Mouse (Mus musculus) lung, embryonic 14.5 days (tissue): ENCODE measurements around the gene Fbxl13. TPM values are rescaled to one million over a fixed set of nuclear protein-coding genes. Genes with fewer than 3 reads are reported as not detected.

Experiments used
- ATAC-seq: fragments of 200-750 bp; cut with Nextera tagmentation; 2 replicates; pipeline ENCODE4 v1.8.0; 2017; ENCODE audit warnings: mild to moderate bottlenecking, moderate TSS enrichment, moderate library complexity; ENCODE audit not compliant: insufficient read depth
- DNase-seq: peaks from one replicate; pipeline ENCODE4 v3.0.0-alpha.2; 2015
- H3K27ac ChIP-seq: fragments of 300-500 bp; sonication (generic); 2 replicates; pipeline ENCODE4 v1.5.1; 2014; ENCODE audit warnings: low read depth, mild to moderate bottlenecking, moderate library complexity
- H3K27me3 ChIP-seq: fragments of 300-500 bp; sonication (generic); 2 replicates; pipeline ENCODE4 v1.6.1; 2014; ENCODE audit warnings: low read length, control low read depth; ENCODE audit not compliant: insufficient read depth
- H3K36me3 ChIP-seq: fragments of 300-500 bp; sonication (generic); 2 replicates; pipeline ENCODE4 v1.6.1; 2014; ENCODE audit warnings: control low read depth; ENCODE audit not compliant: insufficient read depth
- H3K4me1 ChIP-seq: fragments of 300-500 bp; sonication (generic); 2 replicates; pipeline ENCODE4 v1.6.1; 2014; ENCODE audit warnings: antibody characterized with exemption, control low read depth; ENCODE audit not compliant: insufficient read depth
- H3K4me2 ChIP-seq: fragments of 300-500 bp; sonication (generic); 2 replicates; pipeline ENCODE4 v1.6.1; 2014; ENCODE audit warnings: mild to moderate bottlenecking
- H3K4me3 ChIP-seq: fragments of 300-500 bp; sonication (generic); 2 replicates; pipeline ENCODE4 v1.5.1; 2014; ENCODE audit warnings: low read depth, low read length
- H3K9ac ChIP-seq: fragments of 300-500 bp; sonication (generic); 2 replicates; pipeline ENCODE4 v1.6.1; 2014
- H3K9me3 ChIP-seq: fragments of 300-500 bp; sonication (generic); 2 replicates; pipeline ENCODE4 v1.6.1; 2016; ENCODE audit warnings: low read depth, low read length, control low read depth
- CTCF ChIP-seq: IDR thresholded peaks from 2 replicates; pipeline ENCODE4 v1.5.1; 2016; ENCODE audit warnings: antibody characterized with exemption, low read depth
- WGBS: fragments of 180-500 bp; shearing (Covaris S2); extraction: QIAGEN DNeasy Blood & Tissue Kit; methylation state at CpG from one replicate; pipeline ENCODE4 v1.1.7; 2014; 5-methylcytosine and 5-hydroxymethylcytosine counted together
- polyA plus RNA-seq: library from polyadenylated mRNA; unstranded; fragments of >200 nt; fragmentation: Nextera tagmentation; extraction: Ambion mirVana; gene quantifications from 2 replicates; pipeline ENCODE4 v1.2.1, GENCODE M21; 2014

Fbxl13 gene
- polyA plus RNA-seq, 1 experiment from 2014 or later = 0.50 TPM

GRCm38 (mm10) chr5:21554732-21555131 lies 90.7 kb downstream of the Fbxl13 start:
- no peak for DNase-seq
- Histone ChIP-seq H3K4me1 (no peaks in the 10 kb centered on the region), H3K9ac (no peak overlapping the region), H3K9me3 (no peaks in the 10 kb centered on the region), H3K27ac (no peak overlapping the region), H3K4me3 (no peak overlapping the region), H3K27me3 (no peaks in the 10 kb centered on the region), H3K36me3 (no peaks in the 10 kb centered on the region), H3K4me2 (no peak overlapping the region)
- no peak for TF ChIP-seq CTCF
- WGBS = 85% methylated on average over 1 of the region's 1 CpGs
- no peak for ATAC-seq

- peak; percentile 47 for ATAC-seq
- Histone ChIP-seq H3K4me2 (no peak overlapping the region), H3K9ac (no peak overlapping the region), H3K4me1 (no peaks in the 10 kb centered on the region), H3K4me3 (no peak overlapping the region), H3K27ac (no peak overlapping the region), H3K27me3 (no peaks in the 10 kb centered on the region), H3K36me3 (no peaks in the 10 kb centered on the region), H3K9me3 (no peaks in the 10 kb centered on the region)
- 84% methylated on average over 4 of the region's 4 CpGs for WGBS
- no peak for DNase-seq
- no peak for TF ChIP-seq CTCF
Measured at GRCm38 (mm10) chr5:21553685-21554084, 91.7 kb downstream of the Fbxl13 start.

GRCm38 (mm10) chr5:21547005-21547404 lies 98.4 kb downstream of the Fbxl13 start:
- Histone ChIP-seq H3K4me1 (0 out of 2 replicates have a peak, but pooled peaks cover 8% of the 10 kb centered on the region), H3K36me3 (no peaks in the 10 kb centered on the region), H3K4me3 (no peak overlapping the region), H3K9me3 (no peaks in the 10 kb centered on the region), H3K4me2 (no peak overlapping the region), H3K27ac (no peak overlapping the region), H3K9ac (no peak overlapping the region), H3K27me3 (no peaks in the 10 kb centered on the region)
- TF ChIP-seq CTCF = no peak
- whole genome bisulfite sequencing = 76% methylated on average over 8 of the region's 8 CpGs
- ATAC-seq = no peak
- no peak for DNase-seq

GRCm38 (mm10) chr5:21545786-21546185 lies 99.6 kb downstream of the Fbxl13 start:
- Histone ChIP-seq H3K36me3 (no peaks in the 10 kb centered on the region), H3K9ac (no peak overlapping the region), H3K27ac (no peak overlapping the region), H3K4me3 (no peak overlapping the region), H3K4me1 (0 out of 2 replicates have a peak, but pooled peaks cover 8% of the 10 kb centered on the region), H3K4me2 (peak overlapping the region; percentile 57), H3K27me3 (no peaks in the 10 kb centered on the region), H3K9me3 (no peaks in the 10 kb centered on the region)
- 58% methylated on average over 4 of the region's 4 CpGs for WGBS
- ATAC-seq (no peak), DNase-seq (peak; percentile 26)
- no peak for TF ChIP-seq CTCF

- TF ChIP-seq CTCF = no peak
Measured at GRCm38 (mm10) chr5:21545227-21545626, 100.2 kb downstream of the Fbxl13 start.

GRCm38 (mm10) chr5:21544821-21545220 lies 100.6 kb downstream of the Fbxl13 start:
- H3K27ac ChIP-seq = peak overlapping the region; percentile 94; the same call in 1 of the 2 replicates
- H3K4me1 ChIP-seq = 0 out of 2 replicates have a peak, but pooled peaks cover 8% of the 10 kb centered on the region
- WGBS = 36% methylated on average over 3 of the region's 3 CpGs
- peak overlapping the region; percentile 57 for H3K4me2 ChIP-seq
- ATAC-seq (no peak), DNase-seq (peak; percentile 69)
- H3K36me3 ChIP-seq = no peaks in the 10 kb centered on the region
- no peaks in the 10 kb centered on the region for H3K9me3 ChIP-seq
- H3K4me3 ChIP-seq = peak overlapping the region; percentile 35
- H3K27me3 ChIP-seq = no peaks in the 10 kb centered on the region
- no peak for TF ChIP-seq CTCF
- peak overlapping the region; percentile 47; the same call in 1 of the 2 replicates for H3K9ac ChIP-seq

More at GRCm38 (mm10) chr5:21545227-21545626, 100.2 kb downstream of the Fbxl13 start:
- DNase-seq (peak; percentile 58), ATAC-seq (no peak)
- no peak overlapping the region; the same call in 1 of the 2 replicates for H3K27ac ChIP-seq
- no peaks in the 10 kb centered on the region for H3K27me3 ChIP-seq
- no peaks in the 10 kb centered on the region for H3K9me3 ChIP-seq
- H3K9ac ChIP-seq = no peak overlapping the region
- H3K4me3 ChIP-seq = peak overlapping the region; percentile 35
- no peaks in the 10 kb centered on the region for H3K36me3 ChIP-seq
- H3K4me2 ChIP-seq = peak overlapping the region; percentile 57
- H3K4me1 ChIP-seq = 0 out of 2 replicates have a peak, but pooled peaks cover 8% of the 10 kb centered on the region

GRCm38 (mm10) chr5:21543409-21544201 lies 101.8 kb downstream of the Fbxl13 start, which contains the start of gene Lrrc17:
Lrrc17 (plus strand) TSS chr5:21543559.
- no peaks in the 10 kb centered on the region for H3K36me3 ChIP-seq
- H3K4me1 ChIP-seq = 0 out of 2 replicates have a peak, but pooled peaks cover 8% of the 10 kb centered on the region
- H3K4me2 ChIP-seq = peak within 1 kb of the TSS; percentile 57
- ATAC-seq = peak; percentile 97
- WGBS = 16% methylated on average over 17 of the region's 17 CpGs
- no peak for TF ChIP-seq CTCF
- H3K27ac ChIP-seq = peak within 1 kb of the TSS; percentile 94
- peak within 1 kb of the TSS; percentile 35 for H3K4me3 ChIP-seq
- H3K27me3 ChIP-seq = no peaks in the 10 kb centered on the region
- DNase-seq = peak; percentile 95
- H3K9me3 ChIP-seq = no peaks in the 10 kb centered on the region
- peak within 1 kb of the TSS; percentile 47 for H3K9ac ChIP-seq
